Mouse (Mus musculus) left cerebral cortex, postnatal 4 days (tissue): ENCODE measurements around the gene Dyrk1b. TPM values are rescaled to one million over a fixed set of nuclear protein-coding genes. Genes with fewer than 3 reads are reported as not detected.

Source experiments
- DNase-seq: peaks from one replicate; pipeline ENCODE4 v3.0.0-alpha.2; 2022
- intact Hi-C: fragments of 180-260 bp; cut with DNase I; formaldehyde crosslinking; loops from one replicate; pipeline ENCODE4 v1.15.1; 2025
- total RNA-seq, 2 experiments: library from RNA; stranded (reverse); gene quantifications; 2 replicates each; pipeline ENCODE4 v1.2.3; 2021

Dyrk1b gene
- 10 to 100 TPM; 27.9 TPM for total RNA-seq

GRCm38 (mm10) chr7:28179228-28179627, at the start of gene Dyrk1b:
Dyrk1b (plus strand) TSS chr7:28179469.
- intact Hi-C loops = no loop called here
- peak; percentile 99 for DNase-seq

GRCm38 (mm10) chr7:28137613-28138012, 41.7 kb upstream of the Dyrk1b start:
- intact Hi-C loops = no loop called here
- DNase-seq = peak; percentile 63

GRCm38 (mm10) chr7:28148263-28148662, 31.0 kb upstream of the Dyrk1b start:
- intact Hi-C loops = no loop called here
- DNase-seq = peak; percentile 79

GRCm38 (mm10) chr7:28149841-28150240, 29.4 kb upstream of the Dyrk1b start:
- intact Hi-C loops = loop anchor here (10.0 kb wide), 1 partner anchor 45 kb away; no protein-coding TSS in a partner anchor
- no peak for DNase-seq

- intact Hi-C loops = loop anchor here (10.0 kb wide), 1 partner anchor 47 kb away; no protein-coding TSS in a partner anchor
- peak; percentile 63 for DNase-seq
Measured at GRCm38 (mm10) chr7:28151584-28152221, 27.6 kb upstream of the Dyrk1b start.

- DNase-seq = peak; percentile 62
- intact Hi-C loops = loop anchor here (10.0 kb wide), 1 partner anchor 49 kb away; no protein-coding TSS in a partner anchor
Measured at GRCm38 (mm10) chr7:28153595-28153994, 25.7 kb upstream of the Dyrk1b start.

- no peak for DNase-seq
- intact Hi-C loops = loop anchor here (10.0 kb wide), 1 partner anchor 54 kb away; no protein-coding TSS in a partner anchor
Measured at GRCm38 (mm10) chr7:28159292-28159691, 20.0 kb upstream of the Dyrk1b start.

- no peak for DNase-seq
- intact Hi-C loops = loop anchor here (10.0 kb wide), 1 partner anchor 55 kb away; no protein-coding TSS in a partner anchor
Measured at GRCm38 (mm10) chr7:28159893-28160292, 19.4 kb upstream of the Dyrk1b start.

- intact Hi-C loops = no loop called here
- DNase-seq = no peak
Measured at GRCm38 (mm10) chr7:28161163-28161749, 18.0 kb upstream of the Dyrk1b start.

GRCm38 (mm10) chr7:28165406-28165805, 13.9 kb upstream of the Dyrk1b start:
- DNase-seq = no peak
- intact Hi-C loops = loop anchor here (5.0 kb wide), 1 partner anchor 113 kb away; the partner anchor contains the start of gene Psmc4

GRCm38 (mm10) chr7:28168320-28169115, 10.8 kb upstream of the Dyrk1b start:
- peak; percentile 89 for DNase-seq
- intact Hi-C loops = loop anchor here (5.0 kb wide), 1 partner anchor 116 kb away; the partner anchor contains the start of gene Psmc4

GRCm38 (mm10) chr7:28169489-28170422, 9.5 kb upstream of the Dyrk1b start, which contains the start of gene Fbl:
Fbl (plus strand) TSS chr7:28169710.
- intact Hi-C loops = loop anchor here (5.0 kb wide), 1 partner anchor 117 kb away; the partner anchor contains the start of gene Psmc4

GRCm38 (mm10) chr7:28175358-28175757, 3.9 kb upstream of the Dyrk1b start:
- DNase-seq = no peak
- intact Hi-C loops = no loop called here

More at GRCm38 (mm10) chr7:28169489-28170422, 9.5 kb upstream of the Dyrk1b start, which contains the start of gene Fbl:
- peak; percentile 92 for DNase-seq

GRCm38 (mm10) chr7:28179741-28180377, 590 bp downstream of the Dyrk1b start:
- intact Hi-C loops = loop anchor here (10.0 kb wide), 1 partner anchor 125 kb away; the partner anchor contains the start of gene Dll3
- peak; percentile 96 for DNase-seq

GRCm38 (mm10) chr7:28180890-28181289, 1.6 kb downstream of the Dyrk1b start:
- intact Hi-C loops = loop anchor here (10.0 kb wide), 1 partner anchor 124 kb away; the partner anchor contains the start of gene Dll3

GRCm38 (mm10) chr7:28181376-28181775, 2.1 kb downstream of the Dyrk1b start:
- no peak for DNase-seq
- intact Hi-C loops = loop anchor here (10.0 kb wide), 1 partner anchor 123 kb away; the partner anchor contains the start of gene Dll3

More at GRCm38 (mm10) chr7:28180890-28181289, 1.6 kb downstream of the Dyrk1b start:
- no peak for DNase-seq

GRCm38 (mm10) chr7:28182320-28182719, 3.1 kb downstream of the Dyrk1b start:
- intact Hi-C loops = loop anchor here (10.0 kb wide), 1 partner anchor 122 kb away; the partner anchor contains the start of gene Dll3

GRCm38 (mm10) chr7:28185884-28186283, 6.6 kb downstream of the Dyrk1b start:
- no peak for DNase-seq
- intact Hi-C loops = loop anchor here (10.0 kb wide), 1 partner anchor 119 kb away; the partner anchor contains the start of gene Dll3

More at GRCm38 (mm10) chr7:28182320-28182719, 3.1 kb downstream of the Dyrk1b start:
- DNase-seq = peak; percentile 4
